Mouse (Mus musculus) cortical plate, adult 2 months (tissue): Measurements from ENCODE around the gene Slc25a12. TPM values are rescaled to one million over a fixed set of nuclear protein-coding genes. Genes with fewer than 3 reads are reported as not detected.

Source experiments
- H3K27ac ChIP-seq: fragments of 200-500 bp; 2 replicates; pipeline ENCODE4 v1.5.1; 2012; ENCODE audit warnings: low read length, control low read depth, inconsistent platforms; ENCODE audit not compliant: insufficient read depth
- H3K4me1 ChIP-seq: fragments of 200-500 bp; 2 replicates; pipeline ENCODE4 v1.6.1; 2011; ENCODE audit warnings: low read length; ENCODE audit not compliant: control insufficient read depth, insufficient read depth
- H3K4me3 ChIP-seq: fragments of 200-500 bp; 2 replicates; pipeline ENCODE4 v1.5.1; 2011; ENCODE audit warnings: mild to moderate bottlenecking, low read length, control low read depth; ENCODE audit not compliant: insufficient read depth
- CTCF ChIP-seq: fragments of 200-500 bp; IDR thresholded peaks from 2 replicates; pipeline ENCODE4 v1.5.1; 2011; ENCODE audit warnings: mild to moderate bottlenecking, control low read depth, low read length; ENCODE audit not compliant: insufficient read depth; ENCODE audit errors: extremely low read depth
- POLR2A ChIP-seq: fragments of 200-500 bp; IDR thresholded peaks from 2 replicates; pipeline ENCODE4 v1.6.1; 2011; ENCODE audit warnings: mild to moderate bottlenecking, low read length, control low read depth; ENCODE audit not compliant: insufficient read depth; ENCODE audit errors: extremely low read depth
- polyA plus RNA-seq: library from polyadenylated mRNA; depleted of rRNA; stranded (reverse); fragments of >200 nt; gene quantifications from 2 replicates; pipeline ENCODE4 v1.2.3, GENCODE M21; 2012

The Slc25a12 gene
- polyA plus RNA-seq, 1 experiment: 111 TPM

GRCm38 (mm10) chr2:71316116-71316789, 51.3 kb downstream of the Slc25a12 start:
- no peak overlapping the region for H3K4me3 ChIP-seq
- H3K4me1 ChIP-seq: no peaks in the 10 kb centered on the region
- H3K27ac ChIP-seq: no peak overlapping the region
- no peak for TF ChIP-seq CTCF
- no peak for TF ChIP-seq POLR2A

DNA sequence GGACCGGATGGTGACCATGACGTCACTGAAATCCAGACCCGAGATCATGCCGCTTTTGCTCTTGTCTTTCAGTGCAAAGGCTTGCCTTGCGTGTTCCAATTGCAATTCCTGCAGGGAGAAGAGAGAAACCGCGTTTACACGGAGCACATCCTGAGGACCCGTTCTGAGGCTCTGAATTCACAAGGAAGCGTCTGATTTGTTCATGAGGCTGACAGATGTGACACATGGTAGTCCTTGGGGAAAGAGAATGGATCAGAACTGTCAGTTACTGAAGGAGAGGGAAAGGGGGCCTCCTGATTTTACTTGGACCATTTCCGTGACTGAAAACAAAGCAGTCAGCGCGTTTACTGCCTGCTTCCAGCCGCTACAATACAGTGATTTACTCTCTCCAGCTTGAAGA, 52.5 kb downstream of the Slc25a12 start:
- no peak for TF ChIP-seq CTCF
- no peak for TF ChIP-seq POLR2A
- Histone ChIP-seq H3K4me3 (no peak overlapping the region), H3K4me1 (no peaks in the 10 kb centered on the region), H3K27ac (no peak overlapping the region)

- no peaks in the 10 kb centered on the region for H3K4me1 ChIP-seq
- no peak overlapping the region for H3K4me3 ChIP-seq
- TF ChIP-seq CTCF (no peak), POLR2A (no peak)
- no peak overlapping the region for H3K27ac ChIP-seq
Observed at GRCm38 (mm10) chr2:71314080-71314479, 53.5 kb downstream of the Slc25a12 start.

- H3K4me1 ChIP-seq: no peaks in the 10 kb centered on the region
- no peak overlapping the region for H3K27ac ChIP-seq
- no peak overlapping the region for H3K4me3 ChIP-seq
- no peak for TF ChIP-seq CTCF
- no peak for TF ChIP-seq POLR2A
Observed at GRCm38 (mm10) chr2:71312067-71312466, 55.5 kb downstream of the Slc25a12 start.

GRCm38 (mm10) chr2:71309726-71310125, 57.8 kb downstream of the Slc25a12 start:
- H3K27ac ChIP-seq: no peak overlapping the region
- no peaks in the 10 kb centered on the region for H3K4me1 ChIP-seq
- TF ChIP-seq POLR2A: no peak
- no peak for TF ChIP-seq CTCF
- no peak overlapping the region for H3K4me3 ChIP-seq

DNA sequence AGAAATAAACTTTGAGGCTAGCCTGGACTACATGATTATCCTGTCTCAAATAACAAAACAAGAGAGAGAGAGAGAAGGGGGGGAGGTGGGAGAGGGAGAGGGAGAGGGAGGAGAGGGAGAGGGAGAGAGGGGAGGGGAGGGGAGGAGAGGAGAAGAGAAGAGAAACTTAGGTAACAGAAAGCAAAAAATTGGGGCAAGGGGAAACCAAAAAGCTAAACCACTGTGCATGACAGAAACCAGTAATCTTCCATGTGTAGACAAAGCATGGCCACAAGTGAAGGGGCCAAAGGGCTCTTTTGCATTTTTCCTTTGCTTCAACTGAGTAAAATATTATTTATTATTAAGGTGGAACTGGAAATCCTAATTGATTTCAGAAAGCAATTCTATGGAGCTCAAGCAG, 61.2 kb downstream of the Slc25a12 start:
- H3K4me1 ChIP-seq: no peaks in the 10 kb centered on the region

DNA sequence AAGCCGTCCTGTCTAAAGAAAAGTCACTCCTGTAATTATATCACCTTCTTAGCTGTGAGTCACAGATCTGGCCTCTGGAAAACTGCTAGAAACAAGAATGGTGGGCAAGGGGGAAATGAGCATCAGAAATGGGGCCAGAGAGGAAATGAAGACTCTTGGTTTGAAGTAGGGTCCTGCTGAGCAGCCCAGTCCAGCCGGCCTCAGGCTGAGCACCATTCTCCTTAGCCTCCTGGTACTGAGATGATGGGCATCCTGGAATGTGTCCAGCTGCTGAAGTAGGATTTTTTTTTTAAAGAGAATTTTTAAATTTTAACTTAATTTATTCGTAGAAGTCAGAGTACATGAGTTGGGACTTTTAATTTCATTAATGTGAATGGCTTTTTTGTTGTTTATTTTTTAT, 62.7 kb downstream of the Slc25a12 start:
- no peak for TF ChIP-seq CTCF
- no peak for TF ChIP-seq POLR2A
- Histone ChIP-seq H3K4me3 (no peak overlapping the region), H3K27ac (no peak overlapping the region), H3K4me1 (no peaks in the 10 kb centered on the region)

More for the DNA sequence above, 61.2 kb downstream of the Slc25a12 start:
- Histone ChIP-seq H3K4me3 (no peak overlapping the region), H3K27ac (no peak overlapping the region)
- TF ChIP-seq POLR2A (no peak), CTCF (no peak)

DNA sequence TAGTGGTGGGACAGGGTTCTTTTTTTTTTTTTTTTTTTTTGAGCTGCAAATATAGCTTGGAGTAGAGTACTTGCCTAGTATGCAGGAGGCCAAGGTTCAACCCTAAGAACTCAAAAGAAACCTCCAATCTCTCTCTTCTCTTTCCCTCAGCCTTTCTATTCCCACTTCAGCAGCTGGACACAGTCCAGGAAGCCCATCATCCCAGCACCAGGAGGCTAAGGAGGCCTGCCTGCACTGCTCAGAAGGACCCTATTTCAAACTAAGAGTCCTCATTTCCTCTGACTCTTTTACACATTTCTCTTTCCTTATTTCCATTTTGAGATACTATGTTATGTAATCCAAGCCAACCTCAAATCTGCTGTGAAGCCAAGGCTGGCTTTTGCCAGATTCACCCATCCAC, 64.3 kb downstream of the Slc25a12 start:
- H3K4me1 ChIP-seq: no peaks in the 10 kb centered on the region
- H3K27ac ChIP-seq: no peak overlapping the region
- H3K4me3 ChIP-seq: no peak overlapping the region
- TF ChIP-seq POLR2A: no peak
- no peak for TF ChIP-seq CTCF

GRCm38 (mm10) chr2:71302156-71302663, 65.3 kb downstream of the Slc25a12 start:
- no peaks in the 10 kb centered on the region for H3K4me1 ChIP-seq
- no peak overlapping the region for H3K27ac ChIP-seq
- no peak overlapping the region for H3K4me3 ChIP-seq
- TF ChIP-seq POLR2A (no peak), CTCF (no peak)

DNA sequence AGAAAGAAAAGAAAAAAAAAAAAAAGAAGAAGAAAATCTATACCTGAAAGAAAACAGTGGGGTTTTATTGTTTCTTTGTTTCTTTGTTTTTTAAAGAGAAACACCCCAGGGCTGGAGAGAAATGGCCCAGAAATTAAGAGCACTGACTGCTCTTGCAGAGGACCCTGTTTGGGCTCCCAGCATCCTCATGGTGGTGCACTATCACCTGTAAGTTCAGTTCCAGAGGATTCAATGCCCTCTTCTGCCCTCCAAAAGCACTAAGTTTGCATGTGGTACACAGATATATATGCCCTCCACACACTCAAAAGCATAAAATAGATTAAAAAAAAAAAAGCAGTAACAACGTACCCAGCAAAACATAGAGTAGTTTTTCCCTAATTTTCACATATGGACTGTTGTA, 68.8 kb downstream of the Slc25a12 start:
- Histone ChIP-seq H3K4me1 (peaks cover 3% of the 10 kb centered on the region; the same call in 1 of the 2 replicates), H3K4me3 (no peak overlapping the region), H3K27ac (no peak overlapping the region)
- TF ChIP-seq CTCF (no peak), POLR2A (no peak)
